Mouse (Mus musculus) hindbrain, embryonic 16.5 days (tissue): ENCODE measurements around the gene Gm5565. TPM values are rescaled to one million over a fixed set of nuclear protein-coding genes. Genes with fewer than 3 reads are reported as not detected.
"Not testable (repeated sequence)": the region's sequence is repeated elsewhere in the genome, so short reads cannot be mapped to it uniquely, and the experiment has no call there.

Experiments used
- ATAC-seq: fragments of 200-750 bp; cut with Nextera tagmentation; 2 replicates; pipeline ENCODE4 v1.8.0; 2017; ENCODE audit warnings: moderate TSS enrichment, moderate library complexity
- H3K27ac ChIP-seq: fragments of 300-500 bp; sonication (generic); 2 replicates; pipeline ENCODE4 v1.5.1; 2014; ENCODE audit warnings: low read depth, mild to moderate bottlenecking, control low read depth, low read length, moderate library complexity
- H3K27me3 ChIP-seq: fragments of 300-500 bp; sonication (generic); replicated peaks from 2 replicates; pipeline ENCODE4 v1.6.1; 2014; ENCODE audit warnings: low read length; ENCODE audit not compliant: control insufficient read depth, insufficient read depth
- H3K36me3 ChIP-seq: fragments of 300-500 bp; sonication (generic); 2 replicates; pipeline ENCODE4 v1.6.1; 2014; ENCODE audit warnings: mild to moderate bottlenecking, low read length, moderate library complexity, mixed read lengths; ENCODE audit not compliant: control insufficient read depth, insufficient read depth
- H3K4me1 ChIP-seq: fragments of 300-500 bp; sonication (generic); 2 replicates; pipeline ENCODE4 v1.6.1; 2014; ENCODE audit warnings: low read depth, low read length; ENCODE audit not compliant: control insufficient read depth, insufficient read depth
- H3K4me2 ChIP-seq: fragments of 300-500 bp; sonication (generic); 2 replicates; pipeline ENCODE4 v1.6.1; 2014; ENCODE audit warnings: mild to moderate bottlenecking, low read length, control low read depth, moderate library complexity
- H3K4me3 ChIP-seq: fragments of 300-500 bp; sonication (generic); 2 replicates; pipeline ENCODE4 v1.5.1; 2014; ENCODE audit warnings: mild to moderate bottlenecking, low read length, control low read depth, moderate library complexity
- H3K9ac ChIP-seq: fragments of 300-500 bp; sonication (generic); 2 replicates; pipeline ENCODE4 v1.6.1; 2014; ENCODE audit warnings: low read depth, mild to moderate bottlenecking, control low read depth, low read length, moderate library complexity
- H3K9me3 ChIP-seq: fragments of 300-500 bp; sonication (generic); 2 replicates; pipeline ENCODE4 v1.6.1; 2014; ENCODE audit warnings: mild to moderate bottlenecking, low read length, moderate library complexity; ENCODE audit not compliant: control insufficient read depth
- WGBS: fragments of 180-500 bp; shearing (Covaris S2); extraction: QIAGEN DNeasy Blood & Tissue Kit; methylation state at CpG from one replicate; pipeline ENCODE4 v1.1.7; 2014; 5-methylcytosine and 5-hydroxymethylcytosine counted together
- polyA plus RNA-seq: library from polyadenylated mRNA; unstranded; fragments of >200 nt; fragmentation: Nextera tagmentation; extraction: Ambion mirVana; gene quantifications from 2 replicates; pipeline ENCODE4 v1.2.1, GENCODE M21; 2015

Gene Gm5565
- polyA plus RNA-seq, 1 experiment from 2014 or later, result not detected

DNA sequence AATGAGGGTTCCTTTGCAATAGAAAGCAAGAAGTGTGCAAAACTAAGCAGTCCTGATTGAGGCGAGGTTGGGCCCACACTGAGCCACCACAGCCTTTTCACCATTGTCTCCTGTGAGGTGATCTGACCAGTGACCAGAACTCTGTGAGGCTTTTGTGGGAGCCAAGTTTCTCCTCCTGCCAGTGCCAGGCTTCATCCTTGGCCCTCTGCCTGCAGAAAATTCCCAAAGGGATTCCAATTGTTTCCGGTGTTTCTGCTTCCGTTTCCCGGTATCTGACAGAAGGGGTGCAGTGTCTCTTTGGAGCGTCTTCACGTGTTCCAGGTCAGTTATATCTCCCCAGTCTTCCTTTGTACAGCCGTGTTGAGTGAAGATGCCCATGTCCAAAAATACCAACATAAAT lies 28.4 kb upstream of the Gm5565 start:
- no peak overlapping the region for H3K4me3 ChIP-seq
- WGBS, result 86% methylated on average over 7 of the region's 7 CpGs
- H3K27ac ChIP-seq, result no peak overlapping the region
- H3K9me3 ChIP-seq, result no peaks in the 10 kb centered on the region
- H3K4me2 ChIP-seq, result no peak overlapping the region
- no peaks in the 10 kb centered on the region for H3K27me3 ChIP-seq
- ATAC-seq, result no peak
- no peaks in the 10 kb centered on the region for H3K36me3 ChIP-seq
- no peak overlapping the region for H3K9ac ChIP-seq
- H3K4me1 ChIP-seq, result no peaks in the 10 kb centered on the region

DNA sequence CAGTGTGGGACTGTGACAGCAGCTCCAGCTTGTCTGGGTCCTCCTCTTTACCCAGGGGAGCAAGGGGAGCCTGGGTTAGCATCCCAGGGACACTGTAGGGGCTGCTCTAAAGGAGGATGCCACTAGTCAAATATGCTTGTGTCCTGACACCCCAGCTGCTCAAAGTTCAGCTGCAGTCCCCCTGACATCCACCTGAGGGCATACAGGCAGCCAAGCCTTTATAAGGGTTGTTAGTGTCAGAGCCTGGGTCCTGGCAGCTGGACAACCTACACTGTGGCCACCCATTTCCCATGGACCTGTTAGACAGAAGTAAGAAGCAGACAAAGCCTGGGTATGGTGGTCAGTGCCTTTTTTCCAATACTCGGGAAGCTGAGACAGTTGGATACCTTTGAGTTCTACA lies 27.8 kb upstream of the Gm5565 start:
- H3K9me3 ChIP-seq, result no peaks in the 10 kb centered on the region
- no peaks in the 10 kb centered on the region for H3K4me1 ChIP-seq
- no peak overlapping the region for H3K27ac ChIP-seq
- 84% methylated on average over 1 of the region's 1 CpGs for WGBS
- no peak for ATAC-seq
- no peak overlapping the region for H3K4me3 ChIP-seq
- H3K9ac ChIP-seq, result no peak overlapping the region
- H3K27me3 ChIP-seq, result no peaks in the 10 kb centered on the region
- no peak overlapping the region for H3K4me2 ChIP-seq
- no peaks in the 10 kb centered on the region for H3K36me3 ChIP-seq

DNA sequence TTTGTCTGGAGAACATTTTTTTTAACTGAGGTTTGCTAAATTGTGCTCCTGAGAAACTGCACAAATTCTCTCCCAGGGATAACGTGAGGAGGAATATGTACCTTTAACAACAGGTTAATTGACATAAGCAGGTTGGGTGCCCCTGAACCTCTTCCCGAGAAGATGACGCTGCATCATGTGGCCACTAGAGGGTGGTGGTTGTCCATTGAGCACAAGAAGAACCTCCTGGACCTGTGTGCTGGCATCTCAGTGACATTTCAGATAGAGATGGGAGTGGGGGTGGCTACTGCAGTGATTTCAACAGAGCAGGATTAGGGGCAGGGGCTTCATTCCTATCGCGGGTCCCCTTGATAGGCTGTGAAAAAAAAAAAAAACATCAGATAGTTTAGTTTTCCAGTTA lies 27.1 kb upstream of the Gm5565 start:
- H3K4me2 ChIP-seq, H3K4me3 ChIP-seq, H3K36me3 ChIP-seq, H3K9me3 ChIP-seq, H3K27ac ChIP-seq, H3K4me1 ChIP-seq, ATAC-seq, H3K27me3 ChIP-seq, H3K9ac ChIP-seq: not testable (repeated sequence)
- WGBS, result 39% methylated on average over 5 of the region's 5 CpGs

DNA sequence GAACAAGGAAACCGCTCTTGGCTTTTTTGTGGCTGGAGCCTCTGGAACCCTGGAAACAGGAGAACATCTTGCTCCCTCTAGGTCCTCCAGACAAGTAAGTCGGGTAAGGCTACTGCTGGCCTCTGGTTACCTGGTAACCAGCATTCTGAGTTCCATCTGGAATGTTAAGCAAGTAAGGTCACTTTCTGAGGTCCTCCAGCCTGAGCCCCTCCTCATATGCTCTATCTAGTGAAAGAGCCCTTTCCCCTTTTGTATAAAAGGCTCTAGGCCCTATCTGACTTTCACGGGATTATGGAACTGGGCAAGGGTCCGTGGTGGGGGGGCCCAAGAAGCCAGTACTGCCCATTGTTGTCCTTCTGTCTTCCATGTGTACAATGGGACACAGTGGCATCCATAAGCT lies 24.9 kb upstream of the Gm5565 start, which contains the start of gene 1700001J03Rik:
Gene 1700001J03Rik (minus strand): TSS at position 101 of the 400 bp plus-strand sequence.
- not testable (repeated sequence) for H3K27ac ChIP-seq, H3K4me3 ChIP-seq, H3K9me3 ChIP-seq, H3K36me3 ChIP-seq, H3K4me1 ChIP-seq, H3K4me2 ChIP-seq, H3K27me3 ChIP-seq, ATAC-seq, H3K9ac ChIP-seq
- WGBS, result 84% methylated on average over 4 of the region's 4 CpGs

DNA sequence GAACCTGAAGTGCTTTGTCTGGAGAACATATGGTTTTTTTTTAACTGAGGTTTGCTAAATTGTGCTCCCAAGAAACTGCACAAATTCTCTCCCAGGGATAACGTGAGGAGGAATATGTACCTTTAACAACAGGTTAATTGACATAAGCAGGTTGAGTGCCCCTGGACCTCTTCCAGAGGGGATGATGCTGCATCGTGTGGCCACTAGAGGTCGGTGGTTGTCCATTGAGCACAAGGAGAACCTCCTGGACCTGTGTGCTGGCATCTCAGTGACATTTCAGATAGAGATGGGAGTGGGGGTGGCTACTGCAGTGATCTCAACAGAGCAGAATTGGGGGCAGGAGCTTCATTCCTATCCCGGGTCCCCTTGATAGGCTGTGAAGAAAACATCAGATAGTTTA lies 12.4 kb upstream of the Gm5565 start:
- H3K9ac ChIP-seq, H3K4me3 ChIP-seq, H3K9me3 ChIP-seq, H3K4me2 ChIP-seq, H3K4me1 ChIP-seq, H3K27ac ChIP-seq, H3K36me3 ChIP-seq, ATAC-seq, H3K27me3 ChIP-seq: not testable (repeated sequence)
- WGBS, result 63% methylated on average over 4 of the region's 4 CpGs

DNA sequence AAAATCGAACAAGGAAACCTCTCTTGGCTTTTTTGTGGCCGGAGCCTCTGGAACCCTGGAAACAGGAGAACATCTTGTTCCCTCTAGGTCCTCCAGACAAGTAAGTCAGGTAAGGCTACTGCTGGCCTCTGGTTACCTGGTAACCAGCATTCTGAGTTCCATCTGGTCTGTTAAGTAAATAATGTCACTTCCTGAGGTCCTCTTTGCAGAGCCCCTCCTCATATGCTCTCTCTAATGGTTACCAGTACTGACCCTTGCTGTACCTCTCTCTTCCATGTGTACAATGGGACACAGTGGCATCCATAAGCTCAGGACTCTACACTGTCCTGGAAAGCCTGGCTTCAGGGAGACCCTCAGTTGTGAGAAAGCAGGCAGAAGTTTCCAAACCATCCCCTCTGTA lies 10.3 kb upstream of the Gm5565 start, which contains the start of gene Gm6309:
Gene Gm6309 (minus strand): TSS at position 101 of the 400 bp plus-strand sequence.
- ATAC-seq, H3K9me3 ChIP-seq, H3K4me2 ChIP-seq, H3K36me3 ChIP-seq, H3K9ac ChIP-seq, H3K27me3 ChIP-seq, H3K27ac ChIP-seq, H3K4me3 ChIP-seq, H3K4me1 ChIP-seq: not testable (repeated sequence)
- 68% methylated on average over 2 of the region's 2 CpGs for WGBS

DNA sequence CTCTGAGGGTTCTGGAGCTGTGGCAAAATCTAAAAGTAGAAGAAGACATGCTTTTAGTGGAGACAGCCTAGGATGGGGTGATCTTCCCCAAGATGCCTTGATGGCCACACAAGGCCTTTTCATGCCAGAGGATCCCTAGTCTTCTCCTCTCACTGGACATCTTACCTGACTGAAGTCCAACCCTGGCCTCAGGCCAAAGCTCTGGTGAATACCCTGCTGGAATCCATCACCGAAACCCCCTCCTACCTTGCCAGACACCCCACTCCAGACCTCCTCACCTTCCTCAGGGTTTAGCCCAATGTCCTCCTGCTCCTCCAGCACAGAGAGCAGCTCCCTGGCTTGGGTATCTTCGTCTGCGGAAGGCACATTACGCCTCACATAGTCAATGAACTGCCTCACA lies 2.0 kb downstream of the Gm5565 start:
- not testable (repeated sequence) for H3K4me1 ChIP-seq, H3K9me3 ChIP-seq, H3K36me3 ChIP-seq, H3K27me3 ChIP-seq, H3K4me2 ChIP-seq, H3K27ac ChIP-seq, H3K9ac ChIP-seq, ATAC-seq, H3K4me3 ChIP-seq
- 90% methylated on average over 4 of the region's 4 CpGs for WGBS

DNA sequence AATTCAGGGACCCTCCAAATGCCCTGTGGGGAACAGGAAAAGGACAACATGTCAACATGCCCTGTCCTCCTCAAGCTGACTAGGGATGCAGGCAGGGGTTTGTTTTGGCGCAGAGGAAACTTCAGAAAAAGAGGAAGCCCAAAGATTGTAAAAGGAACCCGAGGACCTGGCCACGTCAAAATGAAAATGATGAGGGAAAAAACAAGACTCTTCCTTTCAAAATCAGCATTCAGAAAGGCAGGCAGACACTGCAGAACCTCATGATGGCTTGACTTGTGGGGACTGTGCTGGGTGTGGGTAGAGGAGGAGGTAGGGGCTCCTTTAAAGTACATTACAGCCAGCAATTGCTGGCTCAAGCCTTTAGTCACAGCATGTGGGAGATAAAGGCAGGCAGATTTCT lies 9.9 kb downstream of the Gm5565 start:
- 82% methylated on average over 3 of the region's 3 CpGs for WGBS
- Histone ChIP-seq H3K9ac (no peak overlapping the region), H3K27me3 (no peaks in the 10 kb centered on the region), H3K9me3 (peaks cover 7% of the 10 kb centered on the region; the same call in 1 of the 2 replicates), H3K36me3 (no peaks in the 10 kb centered on the region), H3K4me1 (no peaks in the 10 kb centered on the region), H3K4me3 (no peak overlapping the region), H3K27ac (no peak overlapping the region), H3K4me2 (no peak overlapping the region)
- no peak for ATAC-seq

DNA sequence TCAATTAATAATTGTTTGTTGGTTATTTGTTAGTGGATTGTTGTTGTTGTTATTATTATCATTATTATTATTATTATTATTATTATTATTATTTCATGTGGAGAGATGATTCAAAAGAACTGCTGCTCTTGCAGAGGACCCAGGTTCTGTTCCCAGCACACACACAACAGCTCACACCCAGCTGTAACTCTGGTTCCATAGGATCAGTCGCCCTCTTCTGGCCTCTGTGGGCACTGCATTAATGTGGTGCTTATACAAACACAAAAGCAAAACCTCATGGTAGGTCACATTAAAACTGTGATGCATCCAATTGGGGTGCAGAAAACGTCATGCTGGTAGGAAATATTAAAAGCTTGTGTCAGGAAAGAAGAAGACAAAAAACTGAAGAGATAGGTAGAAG lies 12.4 kb downstream of the Gm5565 start:
- Histone ChIP-seq H3K4me1 (no peaks in the 10 kb centered on the region), H3K9ac (no peak overlapping the region), H3K27me3 (no peaks in the 10 kb centered on the region), H3K36me3 (no peaks in the 10 kb centered on the region), H3K4me3 (no peak overlapping the region), H3K4me2 (no peak overlapping the region), H3K9me3 (peaks cover 7% of the 10 kb centered on the region; the same call in 1 of the 2 replicates), H3K27ac (no peak overlapping the region)
- WGBS, result 45% methylated on average over 2 of the region's 2 CpGs
- ATAC-seq, result no peak
